Comparison of ENCODE assay signal across 12 mouse cellular contexts in genomic region chr8:19714426-19714825, GRCm38 (mm10). TPM values are rescaled to one million over a fixed set of nuclear protein-coding genes. Genes with fewer than 3 reads are reported as not detected.
"Had no signal": no experiment of that assay in that cellular context is flagged by ENCODE, and none has a peak within 500 bp of the region (broad histone marks: within the 10 kb centered on the region; RNA-seq: fewer than 3 reads in every experiment).

No protein-coding gene starts in this region.

RNA-seq across cellular contexts. Expression of gene 4930467E23Rik, which starts 14.9 kb away (rescaled TPM):
- polyA plus RNA-seq: neural tube, embryonic 13.5 days; neural tube, embryonic 14.5 days; neural tube, embryonic 15.5 days; small intestine, adult 2 months; spleen, adult 2 months; stomach, embryonic 14.5 days; stomach, embryonic 15.5 days; stomach, embryonic 16.5 days; stomach, postnatal 0 days; thymus, adult 2 months; thymus, postnatal 0 days; urinary bladder, adult 2 months had no signal
